Mouse (Mus musculus): ENCODE measurements around the gene Ghitm. TPM values are rescaled to one million over a fixed set of nuclear protein-coding genes. Genes with fewer than 3 reads are reported as not detected.

Ghitm gene
- 80.7 and 81.1 TPM in 2 replicates for polyA plus RNA-seq (2012; rRNA removed; ENCODE audit: low replicate concordance)

DNA sequence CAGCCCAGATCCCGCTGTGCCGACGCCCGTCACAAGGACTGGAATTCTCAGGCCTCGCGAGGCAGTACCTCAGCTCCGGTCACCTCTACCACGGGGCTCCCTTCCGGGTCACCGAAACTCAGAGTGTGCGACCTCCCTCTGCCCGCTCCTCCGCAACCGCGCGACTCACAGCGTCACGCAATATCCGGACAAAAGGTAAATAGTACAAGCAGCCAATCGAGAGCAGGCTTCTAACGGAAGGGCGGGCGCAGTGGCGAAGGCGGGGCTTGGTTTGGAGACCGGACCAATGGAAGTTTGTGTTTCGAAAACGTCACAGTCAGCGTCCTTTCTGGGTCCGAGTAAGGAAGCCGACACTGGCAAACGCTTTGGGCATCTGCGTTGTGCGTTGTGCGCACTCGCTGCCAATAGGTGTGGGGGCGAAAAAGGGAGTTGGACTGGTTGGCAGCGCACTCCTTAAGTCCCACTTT lies at the start of gene Ghitm:
TSS of gene Ghitm (minus strand) at position 146 of the 467 bp plus-strand sequence.

DNA sequence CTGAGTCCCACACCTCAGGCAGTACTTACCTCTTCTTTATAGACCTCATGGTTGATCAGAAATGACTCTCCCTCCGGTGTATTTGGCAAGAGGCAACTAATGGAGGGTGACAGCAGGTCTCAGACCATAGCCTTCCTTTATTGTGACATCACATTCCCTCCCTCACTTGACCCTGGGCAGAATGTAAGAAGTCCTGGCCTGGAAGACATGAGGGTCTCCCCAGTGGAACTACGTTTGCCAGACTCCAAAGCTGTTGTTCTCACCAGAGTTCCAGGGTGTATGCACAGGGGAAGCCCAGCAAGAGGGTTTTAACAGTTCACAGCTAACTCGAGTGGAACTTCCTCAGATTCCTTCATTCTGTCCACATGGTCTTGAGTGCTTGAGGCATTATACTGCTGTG lies 21.1 kb downstream of the Ghitm start, which contains the start of gene 2610528A11Rik:
TSS of gene 2610528A11Rik (minus strand) at position 101 of the 400 bp plus-strand sequence.

DNA sequence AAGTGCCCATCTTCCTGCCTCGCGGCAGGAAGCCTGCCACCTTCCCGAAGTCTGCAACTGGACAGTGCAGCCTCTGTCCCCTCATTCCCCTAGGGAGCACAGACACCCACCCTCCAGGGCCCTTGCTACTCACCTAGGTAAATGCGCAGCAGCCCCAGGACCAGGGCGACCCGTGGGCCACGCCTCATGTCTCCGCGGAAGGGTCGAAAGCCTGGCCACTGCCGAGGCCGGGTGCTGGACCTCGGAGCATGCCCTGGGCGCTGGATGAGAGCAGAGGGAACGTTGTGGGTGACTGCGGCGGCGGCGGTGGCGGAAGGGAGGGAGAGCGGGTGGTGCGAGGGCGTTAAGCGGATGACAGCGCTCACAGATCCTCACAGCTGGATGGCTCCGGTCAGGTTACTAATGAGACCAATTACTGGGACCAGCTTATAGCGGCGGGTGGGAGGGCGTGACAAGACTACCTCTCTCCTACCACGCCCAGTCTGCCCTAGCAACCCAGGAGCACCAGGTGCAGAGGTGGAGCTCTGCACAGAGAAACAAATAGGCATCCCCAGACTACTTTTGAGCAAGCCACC lies 37.0 kb downstream of the Ghitm start, which contains the start of gene Cdhr1:
TSS of gene Cdhr1 (minus strand) at position 392 of the 575 bp plus-strand sequence.

Other genes with a start within 250 kb of the Ghitm start
- gene Ccser2, start 166.5 kb downstream of the Ghitm start, polyA plus RNA-seq (2012; rRNA removed; ENCODE audit: low replicate concordance) = 4.7 and 5.2 TPM in 2 replicates
- not detected in 2 replicates for gene Rgr, start 86.3 kb downstream of the Ghitm start, polyA plus RNA-seq (2012; rRNA removed; ENCODE audit: low replicate concordance)
- gene Lrit1, start 80.4 kb downstream of the Ghitm start, polyA plus RNA-seq (2012; rRNA removed; ENCODE audit: low replicate concordance) = not detected in 2 replicates
- not detected in 2 replicates for gene Lrit2, start 67.3 kb downstream of the Ghitm start, polyA plus RNA-seq (2012; rRNA removed; ENCODE audit: low replicate concordance)
- 0.05 TPM in 1 of 2 replicates, not detected in the other for gene Cdhr1, start 36.9 kb downstream of the Ghitm start, polyA plus RNA-seq (2012; rRNA removed; ENCODE audit: low replicate concordance)
- 0.44 and 2.8 TPM in 2 replicates for gene 2610528A11Rik, start 21.2 kb downstream of the Ghitm start, polyA plus RNA-seq (2012; rRNA removed; ENCODE audit: low replicate concordance)

Measured in duodenum, adult 2 months (tissue).